Mouse (Mus musculus) liver, embryonic 12.5 days (tissue): ENCODE results near the gene Cdk20. TPM values are rescaled to one million over a fixed set of nuclear protein-coding genes. Genes with fewer than 3 reads are reported as not detected.
"Not testable (repeated sequence)": the region's sequence is repeated elsewhere in the genome, so short reads cannot be mapped to it uniquely, and the experiment has no call there.

ENCODE experiments used
- ATAC-seq: fragments of 200-750 bp; cut with Nextera tagmentation; 2 replicates; pipeline ENCODE4 v1.8.0; 2017; ENCODE audit warnings: moderate number of reproducible peaks, mild to moderate bottlenecking, moderate library complexity
- H3K27ac ChIP-seq: fragments of 300-500 bp; sonication (generic); 2 replicates; pipeline ENCODE4 v1.5.1; 2016; ENCODE audit warnings: mild to moderate bottlenecking
- H3K27me3 ChIP-seq: fragments of 300-500 bp; sonication (generic); replicated peaks from 2 replicates; pipeline ENCODE4 v1.6.1; 2016; ENCODE audit warnings: mild to moderate bottlenecking, moderate library complexity
- H3K36me3 ChIP-seq: fragments of 300-500 bp; sonication (generic); 2 replicates; pipeline ENCODE4 v1.6.1; 2016; ENCODE audit warnings: mild to moderate bottlenecking, moderate library complexity
- H3K4me1 ChIP-seq: fragments of 300-500 bp; sonication (generic); 2 replicates; pipeline ENCODE4 v1.6.1; 2016
- H3K4me2 ChIP-seq: fragments of 300-500 bp; sonication (generic); 2 replicates; pipeline ENCODE4 v1.6.1; 2016; ENCODE audit warnings: mild to moderate bottlenecking, moderate library complexity
- H3K4me3 ChIP-seq: fragments of 300-500 bp; sonication (generic); 2 replicates; pipeline ENCODE4 v1.5.1; 2016; ENCODE audit warnings: mild to moderate bottlenecking, moderate library complexity
- H3K9ac ChIP-seq: fragments of 300-500 bp; sonication (generic); 2 replicates; pipeline ENCODE4 v1.6.1; 2016; ENCODE audit warnings: mild to moderate bottlenecking, moderate library complexity
- H3K9me3 ChIP-seq: fragments of 300-500 bp; sonication (generic); replicated peaks from 2 replicates; pipeline ENCODE4 v1.6.1; 2016; ENCODE audit warnings: mild to moderate bottlenecking, moderate library complexity
- WGBS: fragments of 180-500 bp; shearing (Covaris S2); methylation state at CpG from one replicate; pipeline ENCODE4 v1.1.7; 2016; ENCODE audit not compliant: insufficient replicate concordance; 5-methylcytosine and 5-hydroxymethylcytosine counted together
- polyA plus RNA-seq: library from polyadenylated mRNA; unstranded; fragments of >200 nt; fragmentation: Nextera tagmentation; extraction: Ambion mirVana; gene quantifications from 2 replicates; pipeline ENCODE4 v1.2.1, GENCODE M21; 2016

Gene Cdk20
- polyA plus RNA-seq, 1 experiment from 2014 or later: 5.5 TPM

DNA sequence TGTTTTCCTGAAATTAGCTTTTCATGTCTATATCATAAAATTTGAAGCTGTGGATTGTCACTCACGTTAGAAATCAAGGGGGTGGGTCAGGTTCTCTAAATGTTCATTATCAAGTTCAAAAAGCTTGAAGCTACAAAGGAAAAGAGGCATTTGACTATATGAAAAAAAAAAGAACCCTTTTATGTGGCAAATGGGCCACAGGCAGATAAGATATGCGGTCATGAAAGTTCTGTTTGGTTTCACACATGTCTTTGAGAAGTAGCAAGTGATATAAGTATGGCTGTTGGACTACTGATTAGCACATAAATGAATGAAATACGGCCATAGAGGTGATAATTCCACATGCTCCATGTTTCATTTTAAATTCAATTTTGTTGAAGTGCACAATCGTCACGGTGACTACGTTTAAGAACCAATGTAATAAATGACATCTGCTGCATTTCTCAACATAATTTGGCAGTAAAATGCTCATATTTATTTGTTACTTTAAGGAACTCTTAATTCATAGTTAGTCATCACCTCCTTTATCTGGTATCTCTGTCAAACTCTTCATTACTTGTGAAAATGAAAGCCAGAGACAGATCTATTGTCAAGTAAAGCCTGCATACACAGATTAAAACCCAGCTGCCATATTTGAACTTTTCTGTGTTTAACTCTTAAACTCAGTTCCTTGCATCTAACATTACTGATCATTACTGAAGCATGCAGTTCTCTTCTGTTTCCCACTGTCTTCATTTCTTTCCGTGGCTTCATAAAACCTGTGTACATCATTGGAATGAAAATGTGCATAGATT, 18.1 kb downstream of the Cdk20 start:
- Histone ChIP-seq H3K9ac (no peak overlapping the region), H3K36me3 (no peaks in the 10 kb centered on the region), H3K4me3 (no peak overlapping the region), H3K9me3 (no peaks in the 10 kb centered on the region), H3K4me1 (peaks cover 22% of the 10 kb centered on the region), H3K27ac (0 out of 2 replicates have a peak overlapping the region, but pooled peaks have one; percentile 24), H3K27me3 (no peaks in the 10 kb centered on the region), H3K4me2 (0 out of 2 replicates have a peak overlapping the region, but pooled peaks have one; percentile 10)
- 49% methylated on average over 7 of the region's 7 CpGs for whole genome bisulfite sequencing
- peak; percentile 75 for ATAC-seq

DNA sequence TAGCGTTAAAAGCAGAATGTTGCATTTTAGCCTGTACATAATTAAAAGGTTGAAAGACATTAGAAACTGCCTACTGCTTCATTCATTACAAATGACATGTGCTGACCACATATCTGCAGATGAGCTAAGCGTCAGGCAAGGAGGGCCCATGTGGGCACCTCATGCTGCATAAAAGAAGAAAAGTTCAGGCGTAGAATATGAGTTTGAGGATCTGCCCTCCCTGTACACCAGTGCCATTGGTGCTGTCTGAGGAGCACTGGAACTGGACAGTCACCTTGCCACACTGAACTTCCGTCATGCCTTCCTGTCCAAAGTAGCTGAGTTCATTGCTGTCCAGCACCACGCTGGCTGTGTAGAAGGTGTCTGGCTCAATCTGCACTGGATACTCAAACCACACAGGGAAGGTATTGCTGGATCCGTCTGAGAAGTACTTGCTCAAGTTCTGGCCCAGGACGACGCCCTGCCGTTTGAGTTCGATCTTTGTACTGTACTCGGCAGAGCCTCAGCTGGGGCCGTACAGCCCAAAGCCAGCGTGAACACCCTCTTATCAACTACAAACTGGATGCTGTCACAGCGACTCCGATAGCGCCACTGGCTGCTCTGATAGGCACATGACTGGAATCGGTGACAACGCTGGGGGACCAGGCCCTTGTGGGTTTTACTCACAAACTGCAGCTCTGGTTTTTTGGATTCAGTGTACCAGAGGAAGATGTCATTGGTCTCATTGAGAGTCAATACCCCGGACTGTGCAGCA, 25.3 kb downstream of the Cdk20 start:
- peak overlapping the region; percentile 44 for H3K4me2 ChIP-seq
- 62% methylated on average over 19 of the region's 19 CpGs for WGBS
- peak; percentile 97 for ATAC-seq

DNA sequence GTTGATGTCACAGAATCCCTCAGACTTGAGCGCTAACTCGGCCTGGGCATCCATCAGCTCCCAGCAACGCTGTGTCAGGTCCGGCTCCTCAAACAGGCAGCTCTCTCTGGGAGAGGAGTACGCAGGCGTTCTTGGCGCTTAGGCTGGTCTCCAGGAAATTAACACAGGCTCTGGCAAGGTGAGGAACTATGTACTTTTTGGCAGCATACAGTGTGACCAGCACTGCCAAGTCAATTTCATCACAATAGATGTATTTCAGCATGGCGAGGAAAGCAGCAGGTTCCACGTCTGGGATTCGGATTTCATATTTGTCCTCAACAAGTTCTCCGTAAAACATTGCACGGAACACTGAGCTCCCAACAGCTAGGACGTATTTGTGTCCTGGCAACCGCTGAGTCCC, 26.1 kb downstream of the Cdk20 start:
- Histone ChIP-seq H3K27ac (peak overlapping the region; percentile 43), H3K4me1 (peaks cover 32% of the 10 kb centered on the region), H3K27me3 (no peaks in the 10 kb centered on the region), H3K9me3 (no peaks in the 10 kb centered on the region), H3K4me2 (peak overlapping the region; percentile 44), H3K36me3 (no peaks in the 10 kb centered on the region), H3K9ac (no peak overlapping the region), H3K4me3 (no peak overlapping the region)
- WGBS: 84% methylated on average over 14 of the region's 14 CpGs
- no peak for ATAC-seq

More for the DNA sequence above, 25.3 kb downstream of the Cdk20 start:
- H3K4me3 ChIP-seq, H3K27me3 ChIP-seq, H3K9ac ChIP-seq, H3K36me3 ChIP-seq, H3K9me3 ChIP-seq: not testable (repeated sequence)
- Histone ChIP-seq H3K27ac (peak overlapping the region; percentile 56), H3K4me1 (peaks cover 32% of the 10 kb centered on the region)

DNA sequence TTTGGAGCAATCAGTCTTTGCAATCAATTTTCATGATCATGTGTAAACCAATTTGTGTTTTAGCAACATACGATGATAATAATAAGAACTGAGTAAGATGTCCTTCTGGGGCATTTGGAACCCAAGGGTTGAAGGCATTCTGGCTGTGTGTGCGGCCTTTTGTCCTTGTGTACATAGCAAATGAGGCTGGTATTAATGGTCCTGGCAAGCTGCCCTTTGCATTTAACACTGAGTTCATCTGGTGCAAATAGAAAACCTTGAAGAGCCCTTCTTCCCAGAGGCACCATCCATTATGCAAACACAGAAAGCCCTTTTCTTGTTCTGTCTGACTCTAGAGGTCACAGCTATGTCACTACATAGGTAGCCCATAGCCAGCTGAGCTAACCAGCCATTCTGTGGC, 30.5 kb downstream of the Cdk20 start:
- H3K9ac ChIP-seq: no peak overlapping the region
- H3K27me3 ChIP-seq: no peaks in the 10 kb centered on the region
- peaks cover 21% of the 10 kb centered on the region for H3K4me1 ChIP-seq
- no peak overlapping the region for H3K4me3 ChIP-seq
- H3K27ac ChIP-seq: no peak overlapping the region
- no peak for ATAC-seq
- H3K36me3 ChIP-seq: no peaks in the 10 kb centered on the region
- 68% methylated on average over 2 of the region's 2 CpGs for WGBS
- no peaks in the 10 kb centered on the region for H3K9me3 ChIP-seq
- H3K4me2 ChIP-seq: no peak overlapping the region

DNA sequence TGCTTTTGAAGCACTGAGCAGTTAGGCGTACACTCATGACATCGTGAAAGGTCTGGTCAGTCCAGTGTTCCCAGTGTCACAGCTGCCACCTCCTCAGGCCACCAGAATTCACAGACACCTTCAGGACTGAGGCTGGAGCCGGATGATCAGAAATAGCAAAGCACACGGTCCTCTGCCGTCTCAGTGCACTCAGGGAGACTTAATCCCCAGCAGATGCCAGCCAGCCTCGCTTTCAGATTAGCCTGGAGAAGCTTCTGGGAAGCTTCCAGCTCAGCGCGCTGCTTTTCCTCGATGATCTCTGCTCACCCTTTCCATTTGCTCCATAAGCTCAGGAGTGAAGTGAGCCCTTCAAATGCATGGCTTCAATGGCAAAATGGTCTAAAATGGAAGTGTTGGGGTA, 33.1 kb downstream of the Cdk20 start:
- ATAC-seq: no peak
- H3K27me3 ChIP-seq: no peaks in the 10 kb centered on the region
- 61% methylated on average over 9 of the region's 9 CpGs for WGBS

DNA sequence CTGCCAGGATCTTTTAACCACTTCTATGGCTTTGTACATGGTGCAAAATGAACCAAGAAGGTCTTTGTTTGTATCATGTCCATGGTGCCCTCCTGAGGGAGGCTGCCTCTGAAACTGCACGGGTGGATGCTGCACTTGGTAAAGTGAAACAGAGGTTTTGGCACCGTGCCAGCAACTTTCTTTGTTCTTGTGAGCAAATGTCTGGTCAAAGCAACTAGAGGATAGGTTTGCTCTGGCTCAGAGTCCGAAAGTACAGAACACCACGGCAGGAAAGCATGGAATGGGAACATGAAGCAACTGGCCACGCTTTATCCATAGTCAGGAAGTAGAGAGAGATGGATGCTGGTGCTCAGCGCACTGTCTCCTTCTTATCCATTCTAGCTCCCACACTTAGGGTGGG, 35.8 kb downstream of the Cdk20 start:
- no peaks in the 10 kb centered on the region for H3K4me1 ChIP-seq
- WGBS: 66% methylated on average over 6 of the region's 6 CpGs
- H3K9me3 ChIP-seq: no peaks in the 10 kb centered on the region
- no peak overlapping the region for H3K4me3 ChIP-seq
- H3K27ac ChIP-seq: no peak overlapping the region
- 0 out of 2 replicates have a peak, but pooled peaks cover 3% of the 10 kb centered on the region for H3K27me3 ChIP-seq
- no peak for ATAC-seq
- no peaks in the 10 kb centered on the region for H3K36me3 ChIP-seq
- no peak overlapping the region for H3K9ac ChIP-seq
- no peak overlapping the region for H3K4me2 ChIP-seq

More for the DNA sequence above, 33.1 kb downstream of the Cdk20 start:
- Histone ChIP-seq H3K9ac (no peak overlapping the region), H3K4me1 (no peaks in the 10 kb centered on the region), H3K4me2 (no peak overlapping the region), H3K27ac (no peak overlapping the region; the same call in 1 of the 2 replicates), H3K36me3 (no peaks in the 10 kb centered on the region), H3K4me3 (no peak overlapping the region), H3K9me3 (no peaks in the 10 kb centered on the region)

DNA sequence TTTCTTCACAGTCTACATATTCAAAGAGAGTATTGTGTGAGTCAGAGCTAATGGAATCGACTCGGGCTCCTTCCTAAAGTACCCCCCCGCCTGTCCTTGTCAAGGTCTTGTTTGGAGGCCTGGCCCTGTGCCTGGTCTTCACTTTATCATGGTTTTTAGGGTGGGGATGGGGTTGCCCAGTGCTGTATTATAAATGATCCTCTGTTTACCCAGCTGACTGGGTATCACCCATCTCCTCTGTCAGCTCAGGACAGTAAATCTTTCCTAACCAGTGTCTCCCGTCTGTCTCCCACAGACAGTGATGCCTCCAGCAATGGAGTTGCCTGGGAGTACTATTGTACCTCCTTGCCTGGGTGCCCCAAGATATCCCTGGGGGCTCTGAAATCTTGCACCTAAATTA, 45.9 kb downstream of the Cdk20 start:
- no peaks in the 10 kb centered on the region for H3K36me3 ChIP-seq

DNA sequence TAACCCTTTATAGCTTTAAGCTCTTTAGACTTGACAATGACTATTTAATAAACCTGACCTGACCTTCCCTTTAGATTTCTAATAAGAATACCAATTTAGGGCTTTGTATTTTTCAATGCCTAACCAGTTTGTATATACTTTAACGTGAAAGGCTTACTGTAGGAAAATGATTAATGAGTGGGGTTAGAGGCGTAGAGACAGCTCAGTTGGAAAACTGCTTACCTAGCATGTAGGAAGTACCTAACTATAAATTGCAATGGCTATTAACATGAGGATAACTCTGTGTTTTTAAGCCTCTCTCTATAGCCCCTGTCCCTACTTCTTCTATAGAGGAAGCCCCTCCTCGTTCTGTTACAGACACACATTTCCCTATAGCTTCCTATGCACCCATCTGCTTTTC, 47.8 kb downstream of the Cdk20 start:
- no peak for ATAC-seq
- WGBS: 55% methylated on average over 3 of the region's 3 CpGs
- H3K9me3 ChIP-seq: no peaks in the 10 kb centered on the region
- H3K36me3 ChIP-seq: no peaks in the 10 kb centered on the region
- no peak overlapping the region for H3K4me3 ChIP-seq
- H3K27ac ChIP-seq: no peak overlapping the region
- no peak overlapping the region for H3K9ac ChIP-seq
- H3K4me1 ChIP-seq: no peaks in the 10 kb centered on the region
- no peak overlapping the region for H3K4me2 ChIP-seq
- no peaks in the 10 kb centered on the region for H3K27me3 ChIP-seq

More for the DNA sequence above, 45.9 kb downstream of the Cdk20 start:
- Histone ChIP-seq H3K27ac (no peak overlapping the region), H3K9ac (no peak overlapping the region), H3K27me3 (no peaks in the 10 kb centered on the region), H3K4me1 (no peaks in the 10 kb centered on the region), H3K9me3 (no peaks in the 10 kb centered on the region), H3K4me3 (no peak overlapping the region), H3K4me2 (no peak overlapping the region)
- no peak for ATAC-seq
- 59% methylated on average over 4 of the region's 4 CpGs for WGBS

DNA sequence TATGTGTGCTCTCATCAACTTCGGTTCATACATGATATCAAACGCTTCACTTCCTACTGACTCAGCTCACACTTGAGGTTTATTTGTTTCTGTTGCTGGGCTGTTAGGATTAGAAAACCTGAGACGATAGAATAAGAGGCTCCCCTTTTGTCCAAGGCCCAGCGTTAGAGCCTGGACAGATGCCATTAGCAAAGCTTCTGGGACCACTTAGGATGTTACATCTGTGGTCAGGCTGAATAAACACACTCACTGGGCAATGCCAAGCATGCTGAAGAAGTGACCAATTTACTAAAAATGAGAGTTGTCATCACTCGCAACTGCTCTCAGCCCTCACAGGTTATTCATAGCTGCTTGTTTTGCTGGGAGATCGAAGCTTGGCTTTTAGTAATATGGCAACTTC, 57.8 kb downstream of the Cdk20 start:
- H3K9ac ChIP-seq: no peak overlapping the region
- H3K4me2 ChIP-seq: no peak overlapping the region
- H3K4me1 ChIP-seq: no peaks in the 10 kb centered on the region
- H3K4me3 ChIP-seq: no peak overlapping the region
- 69% methylated on average over 6 of the region's 6 CpGs for WGBS
- H3K27ac ChIP-seq: no peak overlapping the region
- ATAC-seq: no peak
- H3K9me3 ChIP-seq: no peaks in the 10 kb centered on the region
- H3K36me3 ChIP-seq: no peaks in the 10 kb centered on the region
- H3K27me3 ChIP-seq: no peaks in the 10 kb centered on the region

Other genes starting within 250 kb of the Cdk20 start
- 9.5 and 10.7 TPM in 2 replicates for gene Cdc14b, start 157.0 kb upstream of the Cdk20 start, polyA plus RNA-seq
- gene Aaed1, start 119.6 kb upstream of the Cdk20 start, polyA plus RNA-seq: 28.2 and 28.6 TPM in 2 replicates
- gene Ctsl, start 61.4 kb upstream of the Cdk20 start, polyA plus RNA-seq: 108 and 117 TPM in 2 replicates
- gene Fam240b, start 65.5 kb downstream of the Cdk20 start, polyA plus RNA-seq: not detected in 2 replicates